Mouse (Mus musculus): ENCODE measurements around the gene Hps3. TPM values are rescaled to one million over a fixed set of nuclear protein-coding genes. Genes with fewer than 3 reads are reported as not detected.

Gene Hps3
- polyA plus RNA-seq, 1 experiment, result 11.1 TPM

GRCm38 (mm10) chr3:20007275-20007674 lies 27.8 kb downstream of the Hps3 start:
- DNase-seq (ENCODE audit: low read depth), result no peak

GRCm38 (mm10) chr3:20005611-20006010 lies 29.5 kb downstream of the Hps3 start:
- DNase-seq (ENCODE audit: low read depth), result no peak

- DNase-seq (ENCODE audit: low read depth), result no peak
Measured at GRCm38 (mm10) chr3:20004422-20004821, 30.7 kb downstream of the Hps3 start.

- no peak for DNase-seq (ENCODE audit: low read depth)
Measured at GRCm38 (mm10) chr3:20002786-20003185, 32.3 kb downstream of the Hps3 start.

GRCm38 (mm10) chr3:20000806-20001205 lies 34.3 kb downstream of the Hps3 start:
- no peak for DNase-seq (ENCODE audit: low read depth)

GRCm38 (mm10) chr3:19999551-19999950 lies 35.6 kb downstream of the Hps3 start:
- DNase-seq (ENCODE audit: low read depth), result no peak

- no peak for DNase-seq (ENCODE audit: low read depth)
Measured at GRCm38 (mm10) chr3:19992388-19992787, 42.7 kb downstream of the Hps3 start.

GRCm38 (mm10) chr3:19990031-19990430 lies 45.1 kb downstream of the Hps3 start:
- no peak for DNase-seq (ENCODE audit: low read depth)

GRCm38 (mm10) chr3:19986123-19986522 lies 49.0 kb downstream of the Hps3 start:
- DNase-seq (ENCODE audit: low read depth), result no peak

- DNase-seq (ENCODE audit: low read depth), result no peak
Measured at GRCm38 (mm10) chr3:19982846-19983245, 52.3 kb downstream of the Hps3 start.

- no peak for DNase-seq (ENCODE audit: low read depth)
Measured at GRCm38 (mm10) chr3:19981156-19981555, 54.0 kb downstream of the Hps3 start.

- no peak for DNase-seq (ENCODE audit: low read depth)
Measured at GRCm38 (mm10) chr3:19978474-19978873, 56.6 kb downstream of the Hps3 start.

- no peak for DNase-seq (ENCODE audit: low read depth)
Measured at GRCm38 (mm10) chr3:19966072-19966471, 69.0 kb downstream of the Hps3 start.

GRCm38 (mm10) chr3:19965239-19965638 lies 69.9 kb downstream of the Hps3 start:
- no peak for DNase-seq (ENCODE audit: low read depth)

GRCm38 (mm10) chr3:19964625-19965188 lies 70.4 kb downstream of the Hps3 start:
- DNase-seq (ENCODE audit: low read depth), result no peak

GRCm38 (mm10) chr3:19962769-19963513 lies 72.2 kb downstream of the Hps3 start:
- no peak for DNase-seq (ENCODE audit: low read depth)

GRCm38 (mm10) chr3:19961341-19961740 lies 73.8 kb downstream of the Hps3 start:
- no peak for DNase-seq (ENCODE audit: low read depth)

GRCm38 (mm10) chr3:19960570-19961114 lies 74.5 kb downstream of the Hps3 start:
- DNase-seq (ENCODE audit: low read depth), result no peak

- no peak for DNase-seq (ENCODE audit: low read depth)
Measured at GRCm38 (mm10) chr3:19958983-19959382, 76.1 kb downstream of the Hps3 start.

- DNase-seq (ENCODE audit: low read depth), result no peak
Measured at GRCm38 (mm10) chr3:19958031-19958430, 77.1 kb downstream of the Hps3 start.

GRCm38 (mm10) chr3:19956885-19957284 lies 78.2 kb downstream of the Hps3 start, which contains the start of gene Cp:
Gene Cp (plus strand): TSS chr3:19957054.
- DNase-seq (ENCODE audit: low read depth), result no peak

GRCm38 (mm10) chr3:19953865-19954264 lies 81.2 kb downstream of the Hps3 start:
- peak; percentile 83 for DNase-seq (ENCODE audit: low read depth)

- no peak for DNase-seq (ENCODE audit: low read depth)
Measured at GRCm38 (mm10) chr3:19953425-19953824, 81.7 kb downstream of the Hps3 start.

Data from gonadal fat pad, adult 2 months (tissue).